Mouse (Mus musculus) liver, embryonic 12.5 days (tissue): ENCODE measurements at regions not wholly inside any gene's neighbourhood (a gene's known extent, or its start where the extent isn't known, plus 50 kb on each side); places are given as distances from the start of the nearest gene placed in this dataset.

Source experiments
- ATAC-seq: fragments of 200-750 bp; cut with Nextera tagmentation; 2 replicates; pipeline ENCODE4 v1.8.0; 2017; ENCODE audit warnings: moderate number of reproducible peaks, mild to moderate bottlenecking, moderate library complexity
- H3K27ac ChIP-seq: fragments of 300-500 bp; sonication (generic); 2 replicates; pipeline ENCODE4 v1.5.1; 2016; ENCODE audit warnings: mild to moderate bottlenecking
- H3K27me3 ChIP-seq: fragments of 300-500 bp; sonication (generic); replicated peaks from 2 replicates; pipeline ENCODE4 v1.6.1; 2016; ENCODE audit warnings: mild to moderate bottlenecking, moderate library complexity
- H3K36me3 ChIP-seq: fragments of 300-500 bp; sonication (generic); 2 replicates; pipeline ENCODE4 v1.6.1; 2016; ENCODE audit warnings: mild to moderate bottlenecking, moderate library complexity
- H3K4me1 ChIP-seq: fragments of 300-500 bp; sonication (generic); 2 replicates; pipeline ENCODE4 v1.6.1; 2016
- H3K4me2 ChIP-seq: fragments of 300-500 bp; sonication (generic); 2 replicates; pipeline ENCODE4 v1.6.1; 2016; ENCODE audit warnings: mild to moderate bottlenecking, moderate library complexity
- H3K4me3 ChIP-seq: fragments of 300-500 bp; sonication (generic); 2 replicates; pipeline ENCODE4 v1.5.1; 2016; ENCODE audit warnings: mild to moderate bottlenecking, moderate library complexity
- H3K9ac ChIP-seq: fragments of 300-500 bp; sonication (generic); 2 replicates; pipeline ENCODE4 v1.6.1; 2016; ENCODE audit warnings: mild to moderate bottlenecking, moderate library complexity
- H3K9me3 ChIP-seq: fragments of 300-500 bp; sonication (generic); replicated peaks from 2 replicates; pipeline ENCODE4 v1.6.1; 2016; ENCODE audit warnings: mild to moderate bottlenecking, moderate library complexity
- WGBS: fragments of 180-500 bp; shearing (Covaris S2); methylation state at CpG from one replicate; pipeline ENCODE4 v1.1.7; 2016; ENCODE audit not compliant: insufficient replicate concordance; 5-methylcytosine and 5-hydroxymethylcytosine counted together

GRCm38 (mm10) chr2:39299798-39300382 is 73.6 kb upstream of the Ppp6c start:
- H3K27ac ChIP-seq = no peak overlapping the region
- no peaks in the 10 kb centered on the region for H3K9me3 ChIP-seq
- no peak overlapping the region for H3K4me3 ChIP-seq
- no peaks in the 10 kb centered on the region for H3K4me1 ChIP-seq
- no peaks in the 10 kb centered on the region for H3K36me3 ChIP-seq
- 0 out of 2 replicates have a peak, but pooled peaks have one; percentile 18 for ATAC-seq
- no peak overlapping the region for H3K4me2 ChIP-seq
- H3K27me3 ChIP-seq = no peaks in the 10 kb centered on the region
- WGBS = 57% methylated on average over 2 of the region's 2 CpGs
- no peak overlapping the region for H3K9ac ChIP-seq

GRCm38 (mm10) chr2:39299290-39299689 is 73.0 kb upstream of the Ppp6c start:
- no peak for ATAC-seq

GRCm38 (mm10) chr2:39295435-39295834 is 69.2 kb upstream of the Ppp6c start:
- WGBS = 44% methylated on average over 1 of the region's 1 CpGs
- Histone ChIP-seq H3K9me3 (no peaks in the 10 kb centered on the region), H3K36me3 (no peaks in the 10 kb centered on the region), H3K4me2 (no peak overlapping the region), H3K27me3 (no peaks in the 10 kb centered on the region), H3K4me1 (no peaks in the 10 kb centered on the region), H3K4me3 (no peak overlapping the region), H3K27ac (no peak overlapping the region), H3K9ac (no peak overlapping the region)
- no peak for ATAC-seq

More at GRCm38 (mm10) chr2:39299290-39299689, 73.0 kb upstream of the Ppp6c start:
- H3K9ac ChIP-seq = no peak overlapping the region
- no peak overlapping the region for H3K4me3 ChIP-seq
- no peak overlapping the region for H3K4me2 ChIP-seq
- 63% methylated on average over 1 of the region's 1 CpGs for WGBS
- H3K9me3 ChIP-seq = no peaks in the 10 kb centered on the region
- no peak overlapping the region for H3K27ac ChIP-seq
- H3K27me3 ChIP-seq = no peaks in the 10 kb centered on the region
- H3K36me3 ChIP-seq = no peaks in the 10 kb centered on the region
- no peaks in the 10 kb centered on the region for H3K4me1 ChIP-seq

GRCm38 (mm10) chr2:39278218-39278617 is 52.0 kb upstream of the Ppp6c start:
- Histone ChIP-seq H3K9me3 (no peaks in the 10 kb centered on the region), H3K27me3 (no peaks in the 10 kb centered on the region), H3K4me2 (no peak overlapping the region), H3K27ac (no peak overlapping the region), H3K4me1 (no peaks in the 10 kb centered on the region), H3K36me3 (no peaks in the 10 kb centered on the region), H3K4me3 (no peak overlapping the region), H3K9ac (no peak overlapping the region)
- WGBS = 34% methylated on average over 1 of the region's 1 CpGs
- no peak for ATAC-seq
